In the genomic region with DNA sequence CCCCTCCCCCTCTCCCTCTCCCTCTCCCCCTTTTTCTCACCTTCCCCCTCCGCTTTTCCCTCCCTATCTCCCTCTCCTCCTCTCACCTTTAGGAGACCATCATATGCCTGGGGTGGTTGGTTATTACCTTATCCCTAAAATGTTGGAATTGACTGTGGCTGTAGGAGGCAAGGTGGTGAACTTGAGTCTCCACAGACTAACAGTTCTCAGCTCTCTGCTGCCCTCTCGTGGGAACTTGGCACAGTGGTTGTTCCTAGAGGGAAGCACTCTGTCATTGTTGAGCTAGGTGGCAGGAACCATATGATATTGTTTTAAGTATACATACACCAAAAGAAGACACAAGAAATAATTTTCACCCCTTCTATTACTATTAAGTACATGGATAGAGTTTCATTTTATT, we compare ENCODE assay signal across 8 mouse cellular contexts.
DNase-seq lines count a peak whose midpoint lies in the region; ATAC-seq lines count a peak whose summit lies in the region.

No protein-coding gene starts in this region.

- H3K4me1 ChIP-seq in forebrain, embryonic 12.5 days, result no peaks in the 10 kb centered on the region
- H3K4me1 ChIP-seq in hindbrain, embryonic 13.5 days (replicated peaks), result no peaks in the 10 kb centered on the region

- H3K36me3 ChIP-seq in forebrain, embryonic 12.5 days (replicated peaks), result no peaks in the 10 kb centered on the region
- H3K36me3 ChIP-seq in hindbrain, embryonic 13.5 days, result no peaks in the 10 kb centered on the region
- no peaks in the 10 kb centered on the region for H3K36me3 ChIP-seq in splenic B cell, adult 2 months (ENCODE audit: control insufficient read depth, insufficient read depth, low read length, poor library complexity, severe bottlenecking)

- peak; percentile 9 for DNase-seq in gastrocnemius, adult 18-20 months (ENCODE audit: low spot score)
- no peak for DNase-seq in gastrocnemius, adult 8-10 months (ENCODE audit: low spot score in 2 of 2)
- peak; percentile 34 for DNase-seq in brain, embryonic 18.5 days (ENCODE audit: low read depth, low spot score)
- peak; percentile 43 for DNase-seq in left cerebral cortex, adult 11 months (ENCODE audit: low spot score)
- peak; percentile 10 for DNase-seq in splenic B cell, adult 2 months (ENCODE audit: low read depth, low spot score)

- no peak overlapping the region for H3K4me2 ChIP-seq in forebrain, embryonic 12.5 days
- H3K4me2 ChIP-seq in hindbrain, embryonic 13.5 days, result no peak overlapping the region

- ATAC-seq in forebrain, embryonic 12.5 days (ENCODE audit: low FRiP score), result peak; percentile 86; the same call in 1 of the 2 replicates
- ATAC-seq in hindbrain, embryonic 13.5 days (ENCODE audit: low FRiP score), result peak; percentile 66; the same call in 1 of the 2 replicates
- ATAC-seq in megakaryocyte progenitor cell, adult 5-6 weeks (replicated peaks; ENCODE audit: poor library complexity), result peak; percentile 94

- no peaks in the 10 kb centered on the region for H3K9me3 ChIP-seq in forebrain, embryonic 12.5 days
- no peaks in the 10 kb centered on the region for H3K9me3 ChIP-seq in hindbrain, embryonic 13.5 days

- no peak overlapping the region for H3K4me3 ChIP-seq in forebrain, embryonic 12.5 days (replicated peaks)
- no peak overlapping the region for H3K4me3 ChIP-seq in hindbrain, embryonic 13.5 days

- no peaks in the 10 kb centered on the region for H3K27me3 ChIP-seq in forebrain, embryonic 12.5 days
- H3K27me3 ChIP-seq in hindbrain, embryonic 13.5 days, result no peaks in the 10 kb centered on the region
- no peaks in the 10 kb centered on the region for H3K27me3 ChIP-seq in splenic B cell, adult 2 months (ENCODE audit: control insufficient read depth, insufficient read depth, low read length, poor library complexity, severe bottlenecking)

- H3K9ac ChIP-seq in forebrain, embryonic 12.5 days, result no peak overlapping the region
- H3K9ac ChIP-seq in hindbrain, embryonic 13.5 days, result no peak overlapping the region

- H3K27ac ChIP-seq in forebrain, embryonic 12.5 days, result no peak overlapping the region
- H3K27ac ChIP-seq in hindbrain, embryonic 13.5 days, result no peak overlapping the region

- 11% methylated on average over 2 of the region's 2 CpGs for WGBS in forebrain, embryonic 12.5 days
- 14% methylated on average over 2 of the region's 2 CpGs for WGBS in hindbrain, embryonic 13.5 days

Comparison
In these comparisons a context has a peak if more than half of its experiments do, and no peak if none do; other contexts are left out.
1. DNase-seq: peak in gastrocnemius, adult 18-20 months (single experiment), brain, embryonic 18.5 days (single experiment), left cerebral cortex, adult 11 months (single experiment) and splenic B cell, adult 2 months (single experiment); none in gastrocnemius, adult 8-10 months (0 of 2).
2. Peak in every context shown above with its lines, with median percentiles within 50 percentile points of each other: ATAC-seq.